Mouse (Mus musculus): ENCODE data around the gene Tmem182.

Gene Tmem182

GRCm38 (mm10) chr1:40805351-40805750, at the start of gene Tmem182:
Gene Tmem182 (plus strand): TSS chr1:40805601.
- DNase-seq (ENCODE audit: extremely low read depth, insufficient read length, low spot score): no peak

GRCm38 (mm10) chr1:40759751-40760445, 45.5 kb upstream of the Tmem182 start:
- DNase-seq (ENCODE audit: extremely low read depth, insufficient read length, low spot score): no peak

GRCm38 (mm10) chr1:40764042-40764441, 41.4 kb upstream of the Tmem182 start:
- no peak for DNase-seq (ENCODE audit: extremely low read depth, insufficient read length, low spot score)

GRCm38 (mm10) chr1:40764701-40765275, 40.6 kb upstream of the Tmem182 start:
- no peak for DNase-seq (ENCODE audit: extremely low read depth, insufficient read length, low spot score)

- DNase-seq (ENCODE audit: extremely low read depth, insufficient read length, low spot score): no peak
Measured at GRCm38 (mm10) chr1:40765521-40765920, 39.9 kb upstream of the Tmem182 start.

- DNase-seq (ENCODE audit: extremely low read depth, insufficient read length, low spot score): no peak
Measured at GRCm38 (mm10) chr1:40767588-40767987, 37.8 kb upstream of the Tmem182 start.

GRCm38 (mm10) chr1:40768606-40769005, 36.8 kb upstream of the Tmem182 start:
- no peak for DNase-seq (ENCODE audit: extremely low read depth, insufficient read length, low spot score)

- no peak for DNase-seq (ENCODE audit: extremely low read depth, insufficient read length, low spot score)
Measured at GRCm38 (mm10) chr1:40769331-40769894, 36.0 kb upstream of the Tmem182 start.

- no peak for DNase-seq (ENCODE audit: extremely low read depth, insufficient read length, low spot score)
Measured at GRCm38 (mm10) chr1:40771196-40771970, 34.0 kb upstream of the Tmem182 start.

GRCm38 (mm10) chr1:40773234-40773633, 32.2 kb upstream of the Tmem182 start:
- peak; percentile 27 for DNase-seq (ENCODE audit: extremely low read depth, insufficient read length, low spot score)

- no peak for DNase-seq (ENCODE audit: extremely low read depth, insufficient read length, low spot score)
Measured at GRCm38 (mm10) chr1:40774040-40774439, 31.4 kb upstream of the Tmem182 start.

GRCm38 (mm10) chr1:40776102-40776501, 29.3 kb upstream of the Tmem182 start:
- DNase-seq (ENCODE audit: extremely low read depth, insufficient read length, low spot score): no peak

GRCm38 (mm10) chr1:40776763-40777162, 28.6 kb upstream of the Tmem182 start:
- DNase-seq (ENCODE audit: extremely low read depth, insufficient read length, low spot score): no peak

- DNase-seq (ENCODE audit: extremely low read depth, insufficient read length, low spot score): no peak
Measured at GRCm38 (mm10) chr1:40783450-40783849, 22.0 kb upstream of the Tmem182 start.

GRCm38 (mm10) chr1:40784306-40784705, 21.1 kb upstream of the Tmem182 start:
- no peak for DNase-seq (ENCODE audit: extremely low read depth, insufficient read length, low spot score)

- DNase-seq (ENCODE audit: extremely low read depth, insufficient read length, low spot score): no peak
Measured at GRCm38 (mm10) chr1:40785876-40786445, 19.4 kb upstream of the Tmem182 start.

- no peak for DNase-seq (ENCODE audit: extremely low read depth, insufficient read length, low spot score)
Measured at GRCm38 (mm10) chr1:40788956-40789355, 16.4 kb upstream of the Tmem182 start.

GRCm38 (mm10) chr1:40789666-40790233, 15.7 kb upstream of the Tmem182 start:
- DNase-seq (ENCODE audit: extremely low read depth, insufficient read length, low spot score): no peak

GRCm38 (mm10) chr1:40790324-40791141, 14.9 kb upstream of the Tmem182 start, which contains the start of gene Mfsd9:
Gene Mfsd9 (minus strand): TSS chr1:40790687.
- peak; percentile 95 for DNase-seq (ENCODE audit: extremely low read depth, insufficient read length, low spot score)

GRCm38 (mm10) chr1:40795508-40795907, 9.9 kb upstream of the Tmem182 start:
- no peak for DNase-seq (ENCODE audit: extremely low read depth, insufficient read length, low spot score)

Measured in 3134 (cell line).